Mouse (Mus musculus) thymus, adult 2 months (tissue): ENCODE measurements around the gene Vmo1. TPM values are rescaled to one million over a fixed set of nuclear protein-coding genes. Genes with fewer than 3 reads are reported as not detected.
"Not testable (repeated sequence)": the region's sequence is repeated elsewhere in the genome, so short reads cannot be mapped to it uniquely, and the experiment has no call there.

ENCODE experiments used
- DNase-seq: peaks from one replicate; pipeline ENCODE4 v3.0.0; 2021
- H3K27ac ChIP-seq: fragments of 200-500 bp; 2 replicates; pipeline ENCODE4 v1.5.1; 2012; ENCODE audit warnings: low read length, control low read depth; ENCODE audit not compliant: control insufficient read depth, insufficient read depth
- H3K27me3 ChIP-seq: fragments of 200-500 bp; 2 replicates; pipeline ENCODE4 v1.6.1; 2012; ENCODE audit warnings: mild to moderate bottlenecking, low read length, moderate library complexity, mixed read lengths; ENCODE audit not compliant: control insufficient read depth, insufficient read depth
- H3K36me3 ChIP-seq: fragments of 200-500 bp; 2 replicates; pipeline ENCODE4 v1.6.1; 2012; ENCODE audit warnings: mild to moderate bottlenecking, low read length, moderate library complexity; ENCODE audit not compliant: control insufficient read depth, insufficient read depth
- H3K4me1 ChIP-seq: fragments of 200-500 bp; replicated peaks from 2 replicates; pipeline ENCODE4 v1.6.1; 2012; ENCODE audit warnings: low read length; ENCODE audit not compliant: control insufficient read depth, insufficient read depth
- H3K4me3 ChIP-seq: fragments of 200-500 bp; 2 replicates; pipeline ENCODE4 v1.5.1; 2012; ENCODE audit warnings: mild to moderate bottlenecking, low read length, control low read depth, moderate library complexity; ENCODE audit not compliant: control insufficient read depth, insufficient read depth
- CTCF ChIP-seq: fragments of 200-500 bp; IDR thresholded peaks from 2 replicates; pipeline ENCODE4 v1.5.1; 2012; ENCODE audit warnings: mild to moderate bottlenecking, control low read depth, low read length, moderate library complexity, borderline replicate concordance; ENCODE audit not compliant: control insufficient read depth, poor library complexity, insufficient read depth; ENCODE audit errors: extremely low read depth
- POLR2A ChIP-seq: fragments of 200-500 bp; IDR thresholded peaks from 2 replicates; pipeline ENCODE4 v1.6.1; 2012; ENCODE audit warnings: mild to moderate bottlenecking, low read length, control low read depth, moderate library complexity; ENCODE audit not compliant: control insufficient read depth, poor library complexity, insufficient read depth; ENCODE audit errors: extremely low read depth
- WGBS: fragments of 180-500 bp; shearing (Covaris S2); methylation state at CpG from one replicate; pipeline ENCODE4 v1.1.7; 2018; 5-methylcytosine and 5-hydroxymethylcytosine counted together
- polyA plus RNA-seq: library from polyadenylated mRNA; depleted of rRNA; stranded (reverse); fragments of >200 nt; gene quantifications from 2 replicates; pipeline ENCODE4 v1.2.3, GENCODE M21; 2012

The Vmo1 gene
- polyA plus RNA-seq, 1 experiment = 7.2 TPM

GRCm38 (mm10) chr11:70524782-70525181 is 10.4 kb upstream of the Vmo1 start:
- H3K4me3 ChIP-seq = no peak overlapping the region
- no peak overlapping the region for H3K27ac ChIP-seq
- WGBS = 3% methylated on average over 8 of the region's 8 CpGs

GRCm38 (mm10) chr11:70523306-70523989 is 9.0 kb upstream of the Vmo1 start:
- not testable (repeated sequence) for DNase-seq, H3K27ac ChIP-seq

More at GRCm38 (mm10) chr11:70524782-70525181, 10.4 kb upstream of the Vmo1 start:
- DNase-seq = no peak
- TF ChIP-seq CTCF = no peak
- no peak for TF ChIP-seq POLR2A
- Histone ChIP-seq H3K27me3 (no peaks in the 10 kb centered on the region), H3K36me3 (peaks cover 22% of the 10 kb centered on the region), H3K4me1 (peaks cover 6% of the 10 kb centered on the region; the same call in 1 of the 2 replicates)

GRCm38 (mm10) chr11:70520178-70520769 is 5.9 kb upstream of the Vmo1 start:
- no peak for TF ChIP-seq CTCF
- TF ChIP-seq POLR2A = no peak
- no peak overlapping the region for H3K27ac ChIP-seq
- no peaks in the 10 kb centered on the region for H3K36me3 ChIP-seq
- WGBS = 88% methylated on average over 41 of the region's 41 CpGs
- no peaks in the 10 kb centered on the region for H3K4me1 ChIP-seq
- H3K27me3 ChIP-seq = no peaks in the 10 kb centered on the region
- no peak overlapping the region; the same call in 1 of the 2 replicates for H3K4me3 ChIP-seq
- no peak for DNase-seq

More at GRCm38 (mm10) chr11:70523306-70523989, 9.0 kb upstream of the Vmo1 start:
- H3K36me3 ChIP-seq = peaks cover 22% of the 10 kb centered on the region
- 95% methylated on average over 8 of the region's 8 CpGs for WGBS
- not testable (repeated sequence) for H3K4me1 ChIP-seq, H3K27me3 ChIP-seq, H3K4me3 ChIP-seq

GRCm38 (mm10) chr11:70518923-70519322 is 4.5 kb upstream of the Vmo1 start, which contains the start of gene Gltpd2:
Gltpd2 (plus strand) TSS chr11:70519196.
- Histone ChIP-seq H3K27ac (no peak within 1 kb of the TSS), H3K27me3 (no peaks in the 10 kb centered on the region), H3K36me3 (no peaks in the 10 kb centered on the region), H3K4me3 (no peak within 1 kb of the TSS), H3K4me1 (no peaks in the 10 kb centered on the region)
- DNase-seq = no peak
- WGBS = 96% methylated on average over 10 of the region's 10 CpGs
- TF ChIP-seq POLR2A = no peak
- TF ChIP-seq CTCF = no peak

- Histone ChIP-seq H3K4me1 (no peaks in the 10 kb centered on the region), H3K4me3 (no peak overlapping the region), H3K36me3 (no peaks in the 10 kb centered on the region), H3K27ac (no peak overlapping the region), H3K27me3 (no peaks in the 10 kb centered on the region)
- 96% methylated on average over 1 of the region's 1 CpGs for WGBS
- DNase-seq = no peak
- TF ChIP-seq POLR2A (no peak), CTCF (no peak)
Observed at GRCm38 (mm10) chr11:70518436-70518835, 4.0 kb upstream of the Vmo1 start.

GRCm38 (mm10) chr11:70516352-70516751 is 1.9 kb upstream of the Vmo1 start:
- DNase-seq = peak; percentile 45
- Histone ChIP-seq H3K4me1 (no peaks in the 10 kb centered on the region), H3K27me3 (no peaks in the 10 kb centered on the region), H3K36me3 (no peaks in the 10 kb centered on the region), H3K4me3 (no peak overlapping the region), H3K27ac (no peak overlapping the region)
- 36% methylated on average over 2 of the region's 2 CpGs for WGBS
- no peak for TF ChIP-seq CTCF
- TF ChIP-seq POLR2A = no peak

- TF ChIP-seq POLR2A = no peak
- TF ChIP-seq CTCF = no peak
- Histone ChIP-seq H3K4me3 (no peak overlapping the region), H3K36me3 (no peaks in the 10 kb centered on the region), H3K4me1 (peaks cover 5% of the 10 kb centered on the region), H3K27me3 (no peaks in the 10 kb centered on the region), H3K27ac (peak overlapping the region; percentile 45; the same call in 1 of the 2 replicates)
- WGBS = 84% methylated on average over 11 of the region's 11 CpGs
- no peak for DNase-seq
Observed at GRCm38 (mm10) chr11:70513520-70513919, 896 bp downstream of the Vmo1 start.
